Mouse (Mus musculus): Measurements from ENCODE around the gene Foxc1. TPM values are rescaled to one million over a fixed set of nuclear protein-coding genes. Genes with fewer than 3 reads are reported as not detected.

Gene Foxc1
- polyA plus RNA-seq, 1 experiment from 2014 or later: 11.6 TPM

- H3K36me3 ChIP-seq: no peaks in the 10 kb centered on the region
- ATAC-seq (ENCODE audit: insufficient number of reproducible peaks, insufficient read depth, low FRiP score, low TSS enrichment): no peak
- H3K27me3 ChIP-seq: peaks cover 33% of the 10 kb centered on the region
- H3K4me1 ChIP-seq: peaks cover 59% of the 10 kb centered on the region
- H3K9me3 ChIP-seq: no peaks in the 10 kb centered on the region
- H3K4me3 ChIP-seq: no peak overlapping the region
- 32% methylated on average over 14 of the region's 14 CpGs for WGBS
- H3K27ac ChIP-seq: peak overlapping the region; percentile 38
- 0 out of 2 replicates have a peak overlapping the region, but pooled peaks have one; percentile 20 for H3K4me2 ChIP-seq (replicated peaks)
- no peak overlapping the region for H3K9ac ChIP-seq
Measured at GRCm38 (mm10) chr13:31819664-31820405, 13.4 kb downstream of the Foxc1 start.

- no peak for ATAC-seq (ENCODE audit: insufficient number of reproducible peaks, insufficient read depth, low FRiP score, low TSS enrichment)
- WGBS: 1% methylated on average over 16 of the region's 16 CpGs
- Histone ChIP-seq H3K9me3 (no peaks in the 10 kb centered on the region), H3K27ac (peak overlapping the region; percentile 58), H3K9ac (peak overlapping the region; percentile 51), H3K27me3 (peaks cover 26% of the 10 kb centered on the region), H3K36me3 (no peaks in the 10 kb centered on the region), H3K4me3 (peak overlapping the region; percentile 30), H3K4me1 (peaks cover 60% of the 10 kb centered on the region), H3K4me2 (replicated peaks) (peak overlapping the region; percentile 49)
Measured at GRCm38 (mm10) chr13:31820587-31821017, 14.2 kb downstream of the Foxc1 start.

- Histone ChIP-seq H3K27me3 (peaks cover 24% of the 10 kb centered on the region), H3K4me3 (peak overlapping the region; percentile 30), H3K27ac (peak overlapping the region; percentile 58)
Measured at GRCm38 (mm10) chr13:31821050-31821449, 14.6 kb downstream of the Foxc1 start.

GRCm38 (mm10) chr13:31823316-31823715 is 16.9 kb downstream of the Foxc1 start:
- no peak overlapping the region for H3K9ac ChIP-seq
- H3K36me3 ChIP-seq: no peaks in the 10 kb centered on the region
- peaks cover 12% of the 10 kb centered on the region for H3K27me3 ChIP-seq
- H3K4me2 ChIP-seq (replicated peaks): no peak overlapping the region
- H3K4me1 ChIP-seq: peaks cover 47% of the 10 kb centered on the region
- no peak for ATAC-seq (ENCODE audit: insufficient number of reproducible peaks, insufficient read depth, low FRiP score, low TSS enrichment)
- no peak overlapping the region for H3K27ac ChIP-seq
- H3K4me3 ChIP-seq: no peak overlapping the region
- no peaks in the 10 kb centered on the region for H3K9me3 ChIP-seq
- WGBS: 13% methylated on average over 5 of the region's 5 CpGs

More at GRCm38 (mm10) chr13:31821050-31821449, 14.6 kb downstream of the Foxc1 start:
- H3K9ac ChIP-seq: peak overlapping the region; percentile 51
- H3K36me3 ChIP-seq: no peaks in the 10 kb centered on the region
- no peaks in the 10 kb centered on the region for H3K9me3 ChIP-seq
- no peak for ATAC-seq (ENCODE audit: insufficient number of reproducible peaks, insufficient read depth, low FRiP score, low TSS enrichment)
- 11% methylated on average over 6 of the region's 6 CpGs for WGBS
- peak overlapping the region; percentile 49 for H3K4me2 ChIP-seq (replicated peaks)
- H3K4me1 ChIP-seq: peaks cover 56% of the 10 kb centered on the region

GRCm38 (mm10) chr13:31825180-31825579 is 18.7 kb downstream of the Foxc1 start:
- H3K9me3 ChIP-seq: no peaks in the 10 kb centered on the region
- peaks cover 6% of the 10 kb centered on the region; the same call in 1 of the 2 replicates for H3K27me3 ChIP-seq
- H3K4me1 ChIP-seq: peaks cover 31% of the 10 kb centered on the region
- no peak overlapping the region for H3K4me3 ChIP-seq
- no peak for ATAC-seq (ENCODE audit: insufficient number of reproducible peaks, insufficient read depth, low FRiP score, low TSS enrichment)
- WGBS: 94% methylated on average over 1 of the region's 1 CpGs
- no peak overlapping the region for H3K27ac ChIP-seq
- no peak overlapping the region for H3K4me2 ChIP-seq (replicated peaks)
- H3K36me3 ChIP-seq: no peaks in the 10 kb centered on the region
- no peak overlapping the region for H3K9ac ChIP-seq

- ATAC-seq (ENCODE audit: insufficient number of reproducible peaks, insufficient read depth, low FRiP score, low TSS enrichment): no peak
Measured at GRCm38 (mm10) chr13:31827160-31827559, 20.7 kb downstream of the Foxc1 start.

GRCm38 (mm10) chr13:31827820-31828332 is 21.4 kb downstream of the Foxc1 start:
- no peak overlapping the region for H3K4me3 ChIP-seq
- H3K4me1 ChIP-seq: peaks cover 9% of the 10 kb centered on the region; the same call in 1 of the 2 replicates
- H3K36me3 ChIP-seq: no peaks in the 10 kb centered on the region
- peaks cover 6% of the 10 kb centered on the region; the same call in 1 of the 2 replicates for H3K27me3 ChIP-seq
- ATAC-seq (ENCODE audit: insufficient number of reproducible peaks, insufficient read depth, low FRiP score, low TSS enrichment): no peak
- no peaks in the 10 kb centered on the region for H3K9me3 ChIP-seq
- H3K9ac ChIP-seq: no peak overlapping the region
- no peak overlapping the region for H3K27ac ChIP-seq
- WGBS: 49% methylated on average over 3 of the region's 3 CpGs
- H3K4me2 ChIP-seq (replicated peaks): no peak overlapping the region

More at GRCm38 (mm10) chr13:31827160-31827559, 20.7 kb downstream of the Foxc1 start:
- no peaks in the 10 kb centered on the region for H3K9me3 ChIP-seq
- H3K27me3 ChIP-seq: peaks cover 6% of the 10 kb centered on the region; the same call in 1 of the 2 replicates
- H3K27ac ChIP-seq: no peak overlapping the region
- H3K9ac ChIP-seq: no peak overlapping the region
- H3K4me1 ChIP-seq: peaks cover 14% of the 10 kb centered on the region; the same call in 1 of the 2 replicates
- H3K36me3 ChIP-seq: no peaks in the 10 kb centered on the region
- no peak overlapping the region for H3K4me2 ChIP-seq (replicated peaks)
- WGBS: 85% methylated on average over 5 of the region's 5 CpGs
- H3K4me3 ChIP-seq: no peak overlapping the region

GRCm38 (mm10) chr13:31828446-31828845 is 22.0 kb downstream of the Foxc1 start:
- no peak for ATAC-seq (ENCODE audit: insufficient number of reproducible peaks, insufficient read depth, low FRiP score, low TSS enrichment)
- no peaks in the 10 kb centered on the region for H3K36me3 ChIP-seq
- H3K4me3 ChIP-seq: no peak overlapping the region
- no peaks in the 10 kb centered on the region for H3K9me3 ChIP-seq
- no peak overlapping the region for H3K27ac ChIP-seq
- H3K4me2 ChIP-seq (replicated peaks): no peak overlapping the region
- H3K9ac ChIP-seq: no peak overlapping the region
- H3K27me3 ChIP-seq: peaks cover 6% of the 10 kb centered on the region; the same call in 1 of the 2 replicates
- WGBS: 84% methylated on average over 4 of the region's 4 CpGs
- 0 out of 2 replicates have a peak, but pooled peaks cover 9% of the 10 kb centered on the region for H3K4me1 ChIP-seq

GRCm38 (mm10) chr13:31830332-31830731 is 23.9 kb downstream of the Foxc1 start:
- Histone ChIP-seq H3K27ac (no peak overlapping the region), H3K27me3 (peaks cover 6% of the 10 kb centered on the region; the same call in 1 of the 2 replicates), H3K9me3 (no peaks in the 10 kb centered on the region), H3K4me1 (0 out of 2 replicates have a peak, but pooled peaks cover 2% of the 10 kb centered on the region), H3K9ac (no peak overlapping the region), H3K4me2 (replicated peaks) (no peak overlapping the region), H3K36me3 (no peaks in the 10 kb centered on the region), H3K4me3 (no peak overlapping the region)
- WGBS: 65% methylated on average over 9 of the region's 9 CpGs
- ATAC-seq (ENCODE audit: insufficient number of reproducible peaks, insufficient read depth, low FRiP score, low TSS enrichment): no peak

- no peaks in the 10 kb centered on the region for H3K27me3 ChIP-seq
- H3K4me3 ChIP-seq: no peak overlapping the region
- ATAC-seq (ENCODE audit: insufficient number of reproducible peaks, insufficient read depth, low FRiP score, low TSS enrichment): no peak
- no peaks in the 10 kb centered on the region for H3K36me3 ChIP-seq
- H3K4me1 ChIP-seq: peaks cover 6% of the 10 kb centered on the region; the same call in 1 of the 2 replicates
- no peak overlapping the region for H3K27ac ChIP-seq
- H3K4me2 ChIP-seq (replicated peaks): no peak overlapping the region
- no peaks in the 10 kb centered on the region for H3K9me3 ChIP-seq
- 80% methylated on average over 4 of the region's 4 CpGs for WGBS
- H3K9ac ChIP-seq: no peak overlapping the region
Measured at GRCm38 (mm10) chr13:31835802-31836201, 29.4 kb downstream of the Foxc1 start.

- no peak overlapping the region for H3K27ac ChIP-seq
- H3K4me3 ChIP-seq: no peak overlapping the region
- WGBS: 37% methylated on average over 5 of the region's 5 CpGs
- H3K9ac ChIP-seq: no peak overlapping the region
- peaks cover 9% of the 10 kb centered on the region; the same call in 1 of the 2 replicates for H3K4me1 ChIP-seq
- H3K9me3 ChIP-seq: no peaks in the 10 kb centered on the region
- no peaks in the 10 kb centered on the region for H3K36me3 ChIP-seq
- H3K27me3 ChIP-seq: peaks cover 7% of the 10 kb centered on the region; the same call in 1 of the 2 replicates
- H3K4me2 ChIP-seq (replicated peaks): no peak overlapping the region
- no peak for ATAC-seq (ENCODE audit: insufficient number of reproducible peaks, insufficient read depth, low FRiP score, low TSS enrichment)
Measured at GRCm38 (mm10) chr13:31849258-31849971, 43.0 kb downstream of the Foxc1 start.
